Mouse (Mus musculus) limb, embryonic 14.5 days (tissue): ENCODE data around the gene Fgfr2. TPM values are rescaled to one million over a fixed set of nuclear protein-coding genes. Genes with fewer than 3 reads are reported as not detected.

Source experiments
- ATAC-seq: fragments of 200-750 bp; cut with Nextera tagmentation; 2 replicates; pipeline ENCODE4 v1.8.0; 2017; ENCODE audit warnings: low read depth, moderate number of reproducible peaks, moderate TSS enrichment; ENCODE audit not compliant: low FRiP score
- DNase-seq: peaks from one replicate; pipeline ENCODE4 v3.0.0-alpha.2; 2015; ENCODE audit warnings: low spot score
- H3K27ac ChIP-seq: fragments of 300-500 bp; sonication (generic); replicated peaks from 2 replicates; pipeline ENCODE4 v1.5.1; 2014; ENCODE audit warnings: low read depth, mild to moderate bottlenecking, low read length, moderate library complexity, mixed read lengths
- H3K27me3 ChIP-seq: fragments of 300-500 bp; sonication (generic); 2 replicates; pipeline ENCODE4 v1.6.1; 2014; ENCODE audit warnings: low read length, mixed read lengths; ENCODE audit not compliant: control insufficient read depth, insufficient read depth
- H3K36me3 ChIP-seq: fragments of 300-500 bp; sonication (generic); 2 replicates; pipeline ENCODE4 v1.6.1; 2014; ENCODE audit warnings: mild to moderate bottlenecking, low read length, moderate library complexity, mixed read lengths; ENCODE audit not compliant: control insufficient read depth, insufficient read depth
- H3K4me1 ChIP-seq: fragments of 300-500 bp; sonication (generic); 2 replicates; pipeline ENCODE4 v1.6.1; 2014; ENCODE audit warnings: antibody characterized with exemption, low read length, mixed read lengths; ENCODE audit not compliant: control insufficient read depth, insufficient read depth
- H3K4me2 ChIP-seq: fragments of 300-500 bp; sonication (generic); replicated peaks from 2 replicates; pipeline ENCODE4 v1.6.1; 2014; ENCODE audit warnings: low read depth, mild to moderate bottlenecking, low read length, moderate library complexity; ENCODE audit not compliant: severe bottlenecking
- H3K4me3 ChIP-seq: fragments of 300-500 bp; sonication (generic); replicated peaks from 2 replicates; pipeline ENCODE4 v1.5.1; 2014; ENCODE audit warnings: low read length
- H3K9ac ChIP-seq: fragments of 300-500 bp; sonication (generic); 2 replicates; pipeline ENCODE4 v1.6.1; 2014; ENCODE audit warnings: mild to moderate bottlenecking, low read depth, low read length, moderate library complexity; ENCODE audit not compliant: severe bottlenecking
- H3K9me3 ChIP-seq: fragments of 300-500 bp; sonication (generic); 2 replicates; pipeline ENCODE4 v1.6.1; 2016; ENCODE audit warnings: low read length; ENCODE audit not compliant: control insufficient read depth
- POLR2A ChIP-seq: fragments of 200-500 bp; IDR thresholded peaks from 2 replicates; pipeline ENCODE4 v1.8.0; 2012; ENCODE audit warnings: inconsistent platforms, mild to moderate bottlenecking, moderate library complexity, borderline replicate concordance; ENCODE audit not compliant: insufficient read depth, insufficient read length; ENCODE audit errors: extremely low read depth
- WGBS: fragments of 180-500 bp; shearing (Covaris S2); extraction: QIAGEN DNeasy Blood & Tissue Kit; methylation state at CpG from one replicate; pipeline ENCODE4 v1.1.7; 2014; 5-methylcytosine and 5-hydroxymethylcytosine counted together
- polyA plus RNA-seq, 2 experiments: library from polyadenylated mRNA; depleted of rRNA in 1 of 2; stranded (reverse) in 1 of 2; unstranded in 1 of 2; fragments of >200 nt; fragmentation: Nextera tagmentation in 1 of 2; extraction: Ambion mirVana in 1 of 2; gene quantifications; 2 replicates each; pipeline versions ENCODE4 v1.2.1 to v1.2.3; 2012 to 2014

Fgfr2 gene
- polyA plus RNA-seq, 2 experiments = 131 to 133 TPM

GRCm38 (mm10) chr7:130954177-130954601 lies 2169.0 kb downstream of the Fgfr2 start:
- no peak for TF ChIP-seq POLR2A
- ATAC-seq (no peak), DNase-seq (no peak)
- WGBS = 76% methylated on average over 10 of the region's 10 CpGs
- Histone ChIP-seq H3K4me3 (no peak overlapping the region), H3K9ac (no peak overlapping the region), H3K27ac (no peak overlapping the region), H3K4me1 (peaks cover 4% of the 10 kb centered on the region; the same call in 1 of the 2 replicates), H3K27me3 (no peaks in the 10 kb centered on the region), H3K9me3 (no peaks in the 10 kb centered on the region), H3K36me3 (no peaks in the 10 kb centered on the region), H3K4me2 (no peak overlapping the region)

GRCm38 (mm10) chr7:130953376-130953775 lies 2169.8 kb downstream of the Fgfr2 start:
- H3K27ac ChIP-seq = no peak overlapping the region
- TF ChIP-seq POLR2A = no peak

GRCm38 (mm10) chr7:130951004-130951403 lies 2172.1 kb downstream of the Fgfr2 start:
- Histone ChIP-seq H3K4me1 (peaks cover 16% of the 10 kb centered on the region), H3K4me3 (no peak overlapping the region), H3K9ac (no peak overlapping the region), H3K27me3 (no peaks in the 10 kb centered on the region), H3K27ac (no peak overlapping the region), H3K36me3 (no peaks in the 10 kb centered on the region), H3K9me3 (no peaks in the 10 kb centered on the region), H3K4me2 (no peak overlapping the region)
- ATAC-seq (no peak), DNase-seq (no peak)
- 83% methylated on average over 5 of the region's 5 CpGs for WGBS
- TF ChIP-seq POLR2A = no peak

More at GRCm38 (mm10) chr7:130953376-130953775, 2169.8 kb downstream of the Fgfr2 start:
- Histone ChIP-seq H3K4me1 (peaks cover 12% of the 10 kb centered on the region), H3K9me3 (no peaks in the 10 kb centered on the region), H3K4me3 (no peak overlapping the region), H3K36me3 (no peaks in the 10 kb centered on the region), H3K27me3 (no peaks in the 10 kb centered on the region), H3K9ac (no peak overlapping the region), H3K4me2 (no peak overlapping the region)
- ATAC-seq (no peak), DNase-seq (no peak)
- WGBS = 88% methylated on average over 10 of the region's 10 CpGs

GRCm38 (mm10) chr7:130950482-130950881 lies 2172.7 kb downstream of the Fgfr2 start:
- DNase-seq = no peak
- no peak overlapping the region for H3K27ac ChIP-seq
- H3K9me3 ChIP-seq = no peaks in the 10 kb centered on the region
- peaks cover 16% of the 10 kb centered on the region for H3K4me1 ChIP-seq
- 92% methylated on average over 7 of the region's 7 CpGs for WGBS
- no peak for ATAC-seq
- no peak overlapping the region for H3K4me2 ChIP-seq
- H3K4me3 ChIP-seq = no peak overlapping the region
- H3K9ac ChIP-seq = no peak overlapping the region
- no peaks in the 10 kb centered on the region for H3K36me3 ChIP-seq
- no peaks in the 10 kb centered on the region for H3K27me3 ChIP-seq
- TF ChIP-seq POLR2A = no peak

- Histone ChIP-seq H3K36me3 (0 out of 2 replicates have a peak, but pooled peaks cover 5% of the 10 kb centered on the region), H3K9me3 (no peaks in the 10 kb centered on the region), H3K4me2 (no peak overlapping the region), H3K9ac (no peak overlapping the region), H3K4me3 (no peak overlapping the region), H3K27me3 (no peaks in the 10 kb centered on the region), H3K27ac (no peak overlapping the region), H3K4me1 (peaks cover 16% of the 10 kb centered on the region)
- ATAC-seq = 0 out of 2 replicates have a peak, but pooled peaks have one; percentile 50
- WGBS = 42% methylated on average over 7 of the region's 8 CpGs
- peak; percentile 61 for DNase-seq
- no peak for TF ChIP-seq POLR2A
Measured at GRCm38 (mm10) chr7:130949331-130949751, 2173.8 kb downstream of the Fgfr2 start.

GRCm38 (mm10) chr7:130948563-130949208 lies 2174.5 kb downstream of the Fgfr2 start:
- no peak for TF ChIP-seq POLR2A
- no peak overlapping the region for H3K4me3 ChIP-seq
- no peaks in the 10 kb centered on the region for H3K9me3 ChIP-seq
- 0 out of 2 replicates have a peak, but pooled peaks cover 5% of the 10 kb centered on the region for H3K36me3 ChIP-seq
- H3K27ac ChIP-seq = peak overlapping the region; percentile 26; the same call in 1 of the 2 replicates
- ATAC-seq (no peak), DNase-seq (no peak)
- H3K4me1 ChIP-seq = peaks cover 16% of the 10 kb centered on the region
- no peak overlapping the region for H3K9ac ChIP-seq
- H3K27me3 ChIP-seq = no peaks in the 10 kb centered on the region
- no peak overlapping the region for H3K4me2 ChIP-seq
- WGBS = 50% methylated on average over 5 of the region's 5 CpGs
